Mouse (Mus musculus): ENCODE data around the gene Igsf9b. TPM values are rescaled to one million over a fixed set of nuclear protein-coding genes. Genes with fewer than 3 reads are reported as not detected.
A peak's percentile ranks its signal among the peaks of the same experiment; 100 is the strongest.

Igsf9b gene
- polyA plus RNA-seq, 1 experiment = 11.6 TPM

- DNase-seq (ENCODE audit: low read depth) = peak; percentile 29
- no peak for TF ChIP-seq POLR2A (IDR thresholded peaks at IDR 0.05; ENCODE audit: borderline replicate concordance, extremely low read depth, insufficient read depth, insufficient read length, poor library complexity, severe bottlenecking)
- no peak for TF ChIP-seq CTCF (IDR thresholded peaks at IDR 0.05; ENCODE audit: borderline replicate concordance, extremely low read depth, insufficient read depth, insufficient read length)
These were observed 9.0 kb downstream of the Igsf9b start for GRCm38 (mm10) chr9:27308045-27308444.

- no peak for TF ChIP-seq POLR2A (IDR thresholded peaks at IDR 0.05; ENCODE audit: borderline replicate concordance, extremely low read depth, insufficient read depth, insufficient read length, poor library complexity, severe bottlenecking)
- TF ChIP-seq CTCF (IDR thresholded peaks at IDR 0.05; ENCODE audit: borderline replicate concordance, extremely low read depth, insufficient read depth, insufficient read length) = peak; percentile 53
These were observed 9.6 kb downstream of the Igsf9b start for GRCm38 (mm10) chr9:27308561-27308960.

GRCm38 (mm10) chr9:27310005-27310404 is 11.0 kb downstream of the Igsf9b start:
- TF ChIP-seq CTCF (IDR thresholded peaks at IDR 0.05; ENCODE audit: borderline replicate concordance, extremely low read depth, insufficient read depth, insufficient read length) (no peak), POLR2A (IDR thresholded peaks at IDR 0.05; ENCODE audit: borderline replicate concordance, extremely low read depth, insufficient read depth, insufficient read length, poor library complexity, severe bottlenecking) (no peak)
- peak; percentile 40 for DNase-seq (ENCODE audit: low read depth)

More at GRCm38 (mm10) chr9:27308561-27308960, 9.6 kb downstream of the Igsf9b start:
- DNase-seq (ENCODE audit: low read depth) = peak; percentile 89

- TF ChIP-seq POLR2A (IDR thresholded peaks at IDR 0.05; ENCODE audit: borderline replicate concordance, extremely low read depth, insufficient read depth, insufficient read length, poor library complexity, severe bottlenecking) (no peak), CTCF (IDR thresholded peaks at IDR 0.05; ENCODE audit: borderline replicate concordance, extremely low read depth, insufficient read depth, insufficient read length) (no peak)
- DNase-seq (ENCODE audit: low read depth) = no peak
These were observed 14.4 kb downstream of the Igsf9b start for GRCm38 (mm10) chr9:27313427-27313826.

GRCm38 (mm10) chr9:27321267-27321666 is 22.3 kb downstream of the Igsf9b start:
- DNase-seq (ENCODE audit: low read depth) = no peak
- TF ChIP-seq CTCF (IDR thresholded peaks at IDR 0.05; ENCODE audit: borderline replicate concordance, extremely low read depth, insufficient read depth, insufficient read length) (no peak), POLR2A (IDR thresholded peaks at IDR 0.05; ENCODE audit: borderline replicate concordance, extremely low read depth, insufficient read depth, insufficient read length, poor library complexity, severe bottlenecking) (no peak)

DNA sequence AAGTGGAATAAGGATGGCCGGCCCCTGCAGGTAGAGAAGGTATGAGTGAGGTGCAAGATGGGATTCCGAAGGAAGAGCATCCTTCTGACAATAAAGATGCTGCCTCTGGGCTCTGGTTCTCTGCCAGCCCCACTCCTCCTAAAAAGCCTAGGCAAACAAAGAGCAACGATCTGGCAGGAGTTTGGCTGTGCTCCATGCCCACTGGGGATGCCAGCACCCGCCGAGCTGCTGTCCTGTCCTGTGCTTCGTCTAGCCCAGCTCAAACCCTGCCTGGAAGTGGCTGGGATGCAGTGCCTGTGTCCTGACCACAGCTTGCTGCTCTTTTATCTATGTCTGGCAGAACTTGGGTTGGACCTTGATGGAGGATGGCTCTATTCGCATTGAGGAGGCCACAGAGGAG is 23.3 kb downstream of the Igsf9b start:
- peak; percentile 75 for DNase-seq (ENCODE audit: low read depth)
- TF ChIP-seq CTCF (IDR thresholded peaks at IDR 0.05; ENCODE audit: borderline replicate concordance, extremely low read depth, insufficient read depth, insufficient read length) (no peak), POLR2A (IDR thresholded peaks at IDR 0.05; ENCODE audit: borderline replicate concordance, extremely low read depth, insufficient read depth, insufficient read length, poor library complexity, severe bottlenecking) (no peak)

DNA sequence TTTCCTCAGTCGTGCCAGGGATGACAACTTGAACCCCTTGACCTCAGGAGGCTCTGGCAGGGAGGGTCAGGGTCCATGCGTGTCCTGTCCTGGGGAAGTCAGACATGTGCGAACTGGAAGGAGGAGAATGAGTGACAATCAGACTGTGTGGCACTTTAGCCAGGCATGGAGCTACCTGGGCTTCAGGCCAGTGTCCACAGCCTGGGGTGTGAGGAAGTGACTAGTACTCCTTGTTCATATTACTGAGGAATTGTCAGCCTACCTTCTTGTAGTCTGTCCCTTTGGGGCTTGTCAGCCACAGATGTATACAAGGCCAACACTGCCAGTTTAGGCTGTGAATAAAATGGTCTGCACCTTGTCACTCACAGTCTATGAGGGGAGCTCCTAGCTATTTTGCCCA is 24.4 kb downstream of the Igsf9b start:
- DNase-seq (ENCODE audit: low read depth) = no peak
- TF ChIP-seq CTCF (IDR thresholded peaks at IDR 0.05; ENCODE audit: borderline replicate concordance, extremely low read depth, insufficient read depth, insufficient read length) (no peak), POLR2A (IDR thresholded peaks at IDR 0.05; ENCODE audit: borderline replicate concordance, extremely low read depth, insufficient read depth, insufficient read length, poor library complexity, severe bottlenecking) (no peak)

- TF ChIP-seq CTCF (IDR thresholded peaks at IDR 0.05; ENCODE audit: borderline replicate concordance, extremely low read depth, insufficient read depth, insufficient read length) = peak; percentile 88
- no peak for TF ChIP-seq POLR2A (IDR thresholded peaks at IDR 0.05; ENCODE audit: borderline replicate concordance, extremely low read depth, insufficient read depth, insufficient read length, poor library complexity, severe bottlenecking)
- DNase-seq (ENCODE audit: low read depth) = peak; percentile 85
These were observed 26.9 kb downstream of the Igsf9b start for GRCm38 (mm10) chr9:27325920-27326319.

DNA sequence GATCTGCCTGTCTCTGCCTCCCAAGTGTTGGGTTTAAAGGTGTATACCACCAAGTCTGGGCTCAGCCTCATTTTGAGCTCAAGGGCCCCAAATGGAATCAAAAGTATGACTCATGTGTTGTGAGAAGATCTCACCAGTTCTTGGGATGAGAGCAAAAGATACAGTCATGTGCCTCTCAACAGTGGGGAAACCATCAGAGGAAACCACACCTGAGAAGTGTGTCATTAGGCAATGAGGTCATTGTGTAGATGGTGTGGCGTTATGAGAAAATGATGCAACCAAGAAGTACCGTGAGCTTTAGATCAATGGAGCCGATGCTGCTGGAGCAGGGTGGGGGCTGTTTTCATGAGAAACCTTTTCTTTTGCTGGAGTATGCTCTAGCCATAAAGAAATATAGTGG is 28.6 kb downstream of the Igsf9b start:
- TF ChIP-seq POLR2A (IDR thresholded peaks at IDR 0.05; ENCODE audit: borderline replicate concordance, extremely low read depth, insufficient read depth, insufficient read length, poor library complexity, severe bottlenecking) = no peak
- TF ChIP-seq CTCF (IDR thresholded peaks at IDR 0.05; ENCODE audit: borderline replicate concordance, extremely low read depth, insufficient read depth, insufficient read length) = no peak
- DNase-seq (ENCODE audit: low read depth) = no peak

- DNase-seq (ENCODE audit: low read depth) = peak; percentile 29
- TF ChIP-seq CTCF (IDR thresholded peaks at IDR 0.05; ENCODE audit: borderline replicate concordance, extremely low read depth, insufficient read depth, insufficient read length) (no peak), POLR2A (IDR thresholded peaks at IDR 0.05; ENCODE audit: borderline replicate concordance, extremely low read depth, insufficient read depth, insufficient read length, poor library complexity, severe bottlenecking) (no peak)
These were observed 31.4 kb downstream of the Igsf9b start for GRCm38 (mm10) chr9:27330374-27330773.

GRCm38 (mm10) chr9:27331538-27331937 is 32.5 kb downstream of the Igsf9b start:
- TF ChIP-seq CTCF (IDR thresholded peaks at IDR 0.05; ENCODE audit: borderline replicate concordance, extremely low read depth, insufficient read depth, insufficient read length) (no peak), POLR2A (IDR thresholded peaks at IDR 0.05; ENCODE audit: borderline replicate concordance, extremely low read depth, insufficient read depth, insufficient read length, poor library complexity, severe bottlenecking) (no peak)

GRCm38 (mm10) chr9:27334895-27335294 is 35.9 kb downstream of the Igsf9b start:
- TF ChIP-seq CTCF (IDR thresholded peaks at IDR 0.05; ENCODE audit: borderline replicate concordance, extremely low read depth, insufficient read depth, insufficient read length) (no peak), POLR2A (IDR thresholded peaks at IDR 0.05; ENCODE audit: borderline replicate concordance, extremely low read depth, insufficient read depth, insufficient read length, poor library complexity, severe bottlenecking) (no peak)
- no peak for DNase-seq (ENCODE audit: low read depth)

More at GRCm38 (mm10) chr9:27331538-27331937, 32.5 kb downstream of the Igsf9b start:
- DNase-seq (ENCODE audit: low read depth) = peak; percentile 37
